Mouse (Mus musculus): ENCODE results near the gene Scarb1.

Gene Scarb1

GRCm38 (mm10) chr5:125232443-125232979 is 108.4 kb downstream of the Scarb1 start:
- DNase-seq: no peak

- DNase-seq: no peak
These were observed 110.4 kb downstream of the Scarb1 start for GRCm38 (mm10) chr5:125230463-125230862.

- no peak for DNase-seq
These were observed 111.8 kb downstream of the Scarb1 start for GRCm38 (mm10) chr5:125229097-125229496.

- DNase-seq: no peak
These were observed 113.2 kb downstream of the Scarb1 start for GRCm38 (mm10) chr5:125227699-125228098.

Data from right cerebral cortex, postnatal 14 days (tissue).